Mouse (Mus musculus) liver, postnatal 0 days (tissue): ENCODE results near the gene Pde7b. TPM values are rescaled to one million over a fixed set of nuclear protein-coding genes. Genes with fewer than 3 reads are reported as not detected.

ENCODE experiments used
- ATAC-seq: fragments of 200-750 bp; cut with Nextera tagmentation; 2 replicates; pipeline ENCODE4 v1.8.0; 2017; ENCODE audit warnings: mild to moderate bottlenecking, moderate library complexity
- DNase-seq: peaks from one replicate; pipeline ENCODE4 v3.0.0-alpha.2; 2016
- H3K27ac ChIP-seq: fragments of 300-500 bp; sonication (generic); 2 replicates; pipeline ENCODE4 v1.5.1; 2014; ENCODE audit warnings: antibody characterized with exemption, moderate library complexity, mild to moderate bottlenecking, low read depth
- H3K27me3 ChIP-seq: fragments of 300-500 bp; sonication (generic); 2 replicates; pipeline ENCODE4 v1.6.1; 2014; ENCODE audit warnings: low read length, control low read depth, mixed read lengths; ENCODE audit not compliant: insufficient read depth
- H3K36me3 ChIP-seq: fragments of 300-500 bp; sonication (generic); replicated peaks from 2 replicates; pipeline ENCODE4 v1.6.1; 2014; ENCODE audit warnings: mild to moderate bottlenecking, control low read depth, low read length, moderate library complexity, mixed read lengths; ENCODE audit not compliant: insufficient read depth
- H3K4me1 ChIP-seq: fragments of 300-500 bp; sonication (generic); 2 replicates; pipeline ENCODE4 v1.6.1; 2014; ENCODE audit warnings: antibody characterized with exemption, mild to moderate bottlenecking, control low read depth; ENCODE audit not compliant: insufficient read depth
- H3K4me2 ChIP-seq: fragments of 300-500 bp; sonication (generic); 2 replicates; pipeline ENCODE4 v1.6.1; 2014; ENCODE audit warnings: low read depth, mild to moderate bottlenecking, low read length, moderate library complexity, mixed read lengths
- H3K4me3 ChIP-seq: fragments of 300-500 bp; sonication (generic); 2 replicates; pipeline ENCODE4 v1.5.1; 2014; ENCODE audit warnings: low read depth, low read length
- H3K9ac ChIP-seq: fragments of 300-500 bp; sonication (generic); replicated peaks from 2 replicates; pipeline ENCODE4 v1.6.1; 2014; ENCODE audit warnings: mild to moderate bottlenecking, moderate library complexity
- H3K9me3 ChIP-seq: fragments of 300-500 bp; sonication (generic); 2 replicates; pipeline ENCODE4 v1.6.1; 2016; ENCODE audit warnings: mild to moderate bottlenecking, control low read depth, low read length, mixed read lengths
- CTCF ChIP-seq: sonication (generic); IDR thresholded peaks from 2 replicates; pipeline ENCODE4 v1.5.1; 2016; ENCODE audit warnings: antibody characterized with exemption, low read depth
- EP300 ChIP-seq: IDR thresholded peaks from 2 replicates; pipeline ENCODE4 v1.6.1; 2016; ENCODE audit warnings: antibody characterized with exemption, low read depth, mild to moderate bottlenecking
- WGBS: fragments of 180-500 bp; shearing (Covaris S2); extraction: QIAGEN DNeasy Blood & Tissue Kit; methylation state at CpG from one replicate; pipeline ENCODE4 v1.1.7; 2014; ENCODE audit not compliant: insufficient replicate concordance; 5-methylcytosine and 5-hydroxymethylcytosine counted together
- polyA plus RNA-seq: library from polyadenylated mRNA; unstranded; fragments of >200 nt; fragmentation: Nextera tagmentation; extraction: Ambion mirVana; gene quantifications from 2 replicates; pipeline ENCODE4 v1.2.1, GENCODE M21; 2015

Pde7b gene
- polyA plus RNA-seq, 1 experiment from 2014 or later, result 0.66 TPM

GRCm38 (mm10) chr10:20700633-20701032 is 24.2 kb downstream of the Pde7b start:
- H3K9ac ChIP-seq, result no peak overlapping the region

DNA sequence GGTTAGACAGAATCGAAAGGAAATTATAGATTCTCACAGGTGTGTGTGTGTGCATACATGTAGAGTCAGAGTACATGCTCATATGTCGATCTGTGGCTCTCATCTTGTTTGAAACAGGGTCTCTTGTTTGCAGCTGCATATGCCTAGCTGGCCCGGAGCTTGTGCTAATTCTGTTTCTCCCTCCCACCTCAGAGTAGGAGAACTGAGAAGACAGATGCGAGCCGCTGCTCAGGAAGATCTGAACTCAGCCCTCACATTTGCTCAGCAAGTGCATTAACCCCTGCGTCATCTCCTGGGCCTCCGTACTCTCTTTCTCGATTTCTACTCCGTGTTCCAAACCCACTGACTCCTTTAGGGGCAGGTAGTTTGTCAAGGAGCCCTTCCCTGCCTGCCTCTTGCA is 25.0 kb downstream of the Pde7b start:
- Histone ChIP-seq H3K4me1 (no peaks in the 10 kb centered on the region), H3K27ac (no peak overlapping the region), H3K9me3 (no peaks in the 10 kb centered on the region), H3K4me3 (no peak overlapping the region), H3K9ac (no peak overlapping the region), H3K27me3 (no peaks in the 10 kb centered on the region), H3K4me2 (no peak overlapping the region), H3K36me3 (no peaks in the 10 kb centered on the region)
- WGBS, result 86% methylated on average over 9 of the region's 9 CpGs
- no peak for DNase-seq
- TF ChIP-seq EP300 (no peak), CTCF (no peak)
- ATAC-seq, result no peak

More at GRCm38 (mm10) chr10:20700633-20701032, 24.2 kb downstream of the Pde7b start:
- 75% methylated on average over 7 of the region's 7 CpGs for WGBS
- no peak overlapping the region for H3K4me3 ChIP-seq
- no peaks in the 10 kb centered on the region for H3K9me3 ChIP-seq
- no peak for DNase-seq
- ATAC-seq, result no peak
- no peak overlapping the region for H3K4me2 ChIP-seq
- no peaks in the 10 kb centered on the region for H3K4me1 ChIP-seq
- TF ChIP-seq EP300, result no peak
- TF ChIP-seq CTCF, result no peak
- no peak overlapping the region for H3K27ac ChIP-seq
- no peaks in the 10 kb centered on the region for H3K27me3 ChIP-seq
- no peaks in the 10 kb centered on the region for H3K36me3 ChIP-seq

DNA sequence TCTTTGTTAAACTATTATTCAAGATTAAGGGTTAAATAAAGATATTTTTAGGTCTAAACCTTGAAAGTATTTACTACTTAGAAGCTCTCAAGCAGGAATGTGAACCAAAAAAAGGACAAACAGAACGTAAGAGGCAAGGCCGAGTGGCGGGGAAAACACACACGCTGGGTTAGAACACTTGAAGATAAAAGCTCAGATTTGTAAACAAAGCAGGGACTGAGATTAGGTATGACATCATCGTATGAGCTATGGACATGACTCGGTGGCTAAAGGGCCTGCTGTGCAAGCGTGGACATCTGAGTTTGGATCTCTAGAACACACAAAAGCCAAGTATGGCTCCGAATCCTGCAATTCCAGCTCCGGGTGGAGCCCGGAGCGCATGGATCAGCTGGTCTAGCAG is 29.2 kb downstream of the Pde7b start:
- TF ChIP-seq CTCF (no peak), EP300 (no peak)
- no peak for ATAC-seq

DNA sequence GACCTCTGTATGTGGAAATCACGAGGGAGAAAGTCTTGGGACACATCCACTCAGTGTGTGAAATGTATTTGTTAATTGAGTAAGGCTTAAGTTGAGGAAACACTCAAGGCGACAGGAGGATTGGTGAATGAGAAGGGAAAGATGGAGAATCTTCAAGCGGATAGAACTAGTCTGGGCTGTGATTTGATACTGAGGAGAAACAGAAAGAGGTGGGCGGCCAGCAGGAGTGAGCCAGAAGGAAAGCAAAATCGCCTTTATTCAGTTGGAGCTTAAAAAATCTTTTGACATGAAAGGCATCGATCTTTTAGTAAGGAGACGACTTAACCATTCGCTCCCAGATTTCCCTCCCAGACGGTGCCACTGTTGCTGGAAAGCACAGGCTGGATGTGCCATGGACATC is 34.9 kb downstream of the Pde7b start:
- no peaks in the 10 kb centered on the region for H3K36me3 ChIP-seq
- no peak overlapping the region for H3K27ac ChIP-seq
- 75% methylated on average over 9 of the region's 9 CpGs for WGBS
- DNase-seq (no peak), ATAC-seq (no peak)
- H3K9me3 ChIP-seq, result no peaks in the 10 kb centered on the region
- no peaks in the 10 kb centered on the region for H3K27me3 ChIP-seq
- H3K9ac ChIP-seq, result no peak overlapping the region
- no peaks in the 10 kb centered on the region for H3K4me1 ChIP-seq
- no peak overlapping the region for H3K4me3 ChIP-seq
- TF ChIP-seq CTCF (no peak), EP300 (no peak)
- H3K4me2 ChIP-seq, result no peak overlapping the region

More for the DNA sequence above, 29.2 kb downstream of the Pde7b start:
- Histone ChIP-seq H3K27ac (no peak overlapping the region), H3K4me3 (no peak overlapping the region), H3K27me3 (no peaks in the 10 kb centered on the region), H3K36me3 (no peaks in the 10 kb centered on the region), H3K4me2 (no peak overlapping the region), H3K4me1 (no peaks in the 10 kb centered on the region), H3K9ac (no peak overlapping the region), H3K9me3 (no peaks in the 10 kb centered on the region)
- DNase-seq, result no peak
- WGBS, result 58% methylated on average over 11 of the region's 11 CpGs

DNA sequence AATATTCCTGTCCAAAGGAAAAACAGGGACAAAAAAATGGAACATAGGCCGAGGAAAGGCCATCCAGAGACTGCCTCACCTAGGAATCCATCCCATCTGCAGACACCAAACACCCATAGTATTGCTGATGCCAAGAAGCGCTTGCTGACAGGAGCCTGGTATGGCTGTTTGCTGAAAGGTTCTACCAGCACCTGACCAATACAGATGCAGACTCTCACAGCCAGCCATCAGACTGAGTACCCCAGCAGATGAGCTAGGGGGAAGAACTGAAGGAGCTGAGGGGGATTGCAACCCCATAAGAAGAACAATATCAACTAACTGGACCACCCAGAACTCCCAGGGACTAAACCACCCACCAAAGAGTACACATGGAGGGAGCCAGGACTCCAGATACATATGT is 40.7 kb downstream of the Pde7b start:
- Histone ChIP-seq H3K27ac (no peak overlapping the region), H3K27me3 (no peaks in the 10 kb centered on the region), H3K9ac (no peak overlapping the region), H3K4me2 (no peak overlapping the region), H3K36me3 (no peaks in the 10 kb centered on the region), H3K4me1 (no peaks in the 10 kb centered on the region), H3K9me3 (no peaks in the 10 kb centered on the region), H3K4me3 (no peak overlapping the region)
- WGBS, result 84% methylated on average over 2 of the region's 2 CpGs
- ATAC-seq (no peak), DNase-seq (no peak)
- no peak for TF ChIP-seq CTCF
- no peak for TF ChIP-seq EP300

DNA sequence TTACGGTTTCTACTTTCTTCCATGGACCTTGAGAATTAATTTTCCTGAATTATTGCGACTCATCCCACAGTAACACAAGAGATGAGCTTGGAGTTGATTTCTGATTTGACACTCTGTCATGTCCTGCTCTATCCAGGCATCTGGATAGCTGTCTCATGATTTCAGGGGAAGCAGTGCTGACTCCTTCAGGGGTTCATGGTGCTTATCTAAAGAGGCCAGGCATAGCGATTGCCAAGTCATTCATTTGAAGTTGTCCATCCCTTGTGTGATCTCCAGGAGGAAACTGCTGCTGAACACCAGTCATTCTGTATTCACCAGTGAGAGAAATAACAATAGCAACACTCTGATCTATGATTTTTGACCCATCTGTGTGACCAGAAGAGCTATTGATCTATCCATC is 43.9 kb downstream of the Pde7b start:
- H3K9me3 ChIP-seq, result no peaks in the 10 kb centered on the region
- no peaks in the 10 kb centered on the region for H3K4me1 ChIP-seq
- DNase-seq, result no peak
- no peak for TF ChIP-seq CTCF
- TF ChIP-seq EP300, result no peak
- no peak overlapping the region for H3K27ac ChIP-seq
- H3K4me3 ChIP-seq, result no peak overlapping the region
- no peak overlapping the region for H3K9ac ChIP-seq
- 79% methylated on average over 3 of the region's 3 CpGs for WGBS
- no peaks in the 10 kb centered on the region for H3K27me3 ChIP-seq
- ATAC-seq, result no peak
- H3K4me2 ChIP-seq, result no peak overlapping the region
- H3K36me3 ChIP-seq, result no peaks in the 10 kb centered on the region

- no peak for TF ChIP-seq CTCF
Measured at GRCm38 (mm10) chr10:20675321-20675720, 49.6 kb downstream of the Pde7b start.

More at GRCm38 (mm10) chr10:20675321-20675720, 49.6 kb downstream of the Pde7b start:
- Histone ChIP-seq H3K4me3 (no peak overlapping the region), H3K9me3 (no peaks in the 10 kb centered on the region), H3K36me3 (no peaks in the 10 kb centered on the region), H3K27me3 (no peaks in the 10 kb centered on the region), H3K27ac (no peak overlapping the region), H3K4me2 (no peak overlapping the region), H3K9ac (no peak overlapping the region), H3K4me1 (no peaks in the 10 kb centered on the region; the same call in 1 of the 2 replicates)
- WGBS, result 71% methylated on average over 3 of the region's 3 CpGs
- ATAC-seq (no peak), DNase-seq (no peak)
